Mouse (Mus musculus) brain, embryonic 18.5 days (tissue): ENCODE measurements around the gene Olfr792.

Experiments used
- DNase-seq: peaks from one replicate; pipeline ENCODE4 v3.0.0-alpha.2; 2012; ENCODE audit warnings: low read depth, low spot score

Olfr792 gene

DNA sequence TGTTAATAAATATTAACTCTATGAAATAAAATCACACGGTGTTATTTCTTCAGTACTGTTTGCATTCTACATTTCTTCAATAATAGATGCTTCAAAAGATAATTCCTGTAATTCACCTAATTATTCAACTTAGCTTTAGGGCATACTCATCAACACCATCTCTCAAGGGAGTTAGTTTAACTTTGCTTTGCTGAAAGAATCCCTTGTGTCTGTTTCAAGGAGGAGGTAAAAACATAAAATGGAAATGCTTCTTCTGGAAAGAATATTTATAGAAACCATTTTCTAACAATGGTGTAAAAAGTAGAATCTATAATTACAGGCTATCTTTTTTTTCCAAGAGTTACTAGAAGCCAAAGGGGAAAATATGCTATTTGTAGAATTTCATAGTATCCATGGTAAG lies at the start of gene Olfr792:
Olfr792 (plus strand) TSS at position 301 of the 400 bp plus-strand sequence.
- no peak for DNase-seq

DNA sequence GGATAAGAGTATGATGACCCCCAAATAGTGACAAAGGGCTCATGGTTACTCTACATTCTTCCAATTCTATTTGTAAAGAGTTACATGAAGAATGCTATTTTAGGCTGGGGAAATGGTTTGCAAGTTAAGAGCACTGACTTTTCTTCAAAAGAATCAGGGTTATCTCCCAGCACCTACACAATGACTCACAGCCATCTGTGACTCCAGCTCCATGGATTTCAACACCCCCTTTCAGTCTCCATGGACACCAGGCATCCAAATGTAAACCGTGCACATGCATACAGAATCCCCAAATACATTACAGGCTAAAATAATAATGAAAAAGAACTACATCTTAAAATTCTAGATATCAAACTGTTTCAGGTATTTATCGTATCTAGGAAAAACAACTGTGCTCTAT lies 48.9 kb upstream of the Olfr792 start:
- no peak for DNase-seq

- DNase-seq: no peak
Observed at GRCm38 (mm10) chr10:129498192-129498591, 40.8 kb upstream of the Olfr792 start, which contains the start of gene Olfr790. TSS of gene Olfr790 (plus strand) at chr10:129498492.

- DNase-seq: no peak
Observed at GRCm38 (mm10) chr10:129521492-129521891, 17.5 kb upstream of the Olfr792 start, which contains the start of gene Olfr791. TSS of gene Olfr791 (plus strand) at chr10:129521792.

DNA sequence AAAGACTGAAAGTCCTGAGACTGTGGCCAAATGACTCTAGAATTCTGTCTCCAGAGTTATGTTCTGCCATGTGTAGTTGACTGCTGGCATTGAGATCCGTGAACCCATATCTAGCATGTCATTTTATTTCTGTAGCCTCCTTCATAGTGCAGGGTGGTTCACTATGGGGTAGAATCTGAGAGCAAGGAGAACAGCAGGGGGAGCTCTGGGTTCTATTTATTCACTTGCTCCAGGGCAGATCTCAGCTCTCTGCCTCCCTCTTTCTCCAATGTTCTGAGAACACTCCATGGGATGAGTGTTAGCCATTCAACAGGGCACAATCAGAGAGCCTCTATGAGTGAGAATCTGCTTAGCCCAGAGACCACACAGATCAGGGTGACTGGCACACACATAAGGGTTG lies 10.4 kb downstream of the Olfr792 start:
- DNase-seq: no peak

- DNase-seq: no peak
Observed at GRCm38 (mm10) chr10:129567355-129567754, 28.4 kb downstream of the Olfr792 start, which contains the start of gene Olfr794. TSS of gene Olfr794 (plus strand) at chr10:129567655.

DNA sequence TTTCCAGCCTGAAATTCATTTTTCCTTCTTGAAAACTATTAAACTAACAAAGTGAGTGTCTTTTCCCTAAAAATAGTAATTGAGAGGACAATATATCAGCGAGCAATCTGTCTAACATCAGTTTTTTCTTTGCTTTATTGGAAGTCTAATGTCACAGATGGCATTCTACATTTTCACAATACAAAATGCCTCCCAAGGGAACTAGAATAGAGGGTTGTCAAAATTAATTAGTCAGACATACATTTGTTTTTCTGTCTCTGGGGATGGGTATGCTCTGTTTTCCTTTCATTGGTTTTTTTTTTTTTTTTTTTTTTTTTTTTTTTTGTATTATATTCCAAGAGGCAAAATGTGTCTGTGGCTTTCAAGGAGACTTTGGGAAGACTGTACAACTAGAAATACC lies 38.1 kb downstream of the Olfr792 start:
- no peak for DNase-seq
